Mouse (Mus musculus) frontal cortex, postnatal 14 days (tissue): ENCODE results near the gene Vgll4.
"Not testable (repeated sequence)": the region's sequence is repeated elsewhere in the genome, so short reads cannot be mapped to it uniquely, and the experiment has no call there.

Experiments used
- DNase-seq, 2 experiments: peaks; one replicate each; pipeline ENCODE4 v3.0.0; 2022; ENCODE audit warnings: low spot score in 2 of 2

Vgll4 gene

GRCm38 (mm10) chr6:114939666-114940065 lies 30.1 kb downstream of the Vgll4 start:
- DNase-seq: no peak

- no peak for DNase-seq
Measured at GRCm38 (mm10) chr6:114936941-114937313, 32.9 kb downstream of the Vgll4 start.

- DNase-seq: no peak
Measured at GRCm38 (mm10) chr6:114936297-114936940, 33.4 kb downstream of the Vgll4 start.

DNA sequence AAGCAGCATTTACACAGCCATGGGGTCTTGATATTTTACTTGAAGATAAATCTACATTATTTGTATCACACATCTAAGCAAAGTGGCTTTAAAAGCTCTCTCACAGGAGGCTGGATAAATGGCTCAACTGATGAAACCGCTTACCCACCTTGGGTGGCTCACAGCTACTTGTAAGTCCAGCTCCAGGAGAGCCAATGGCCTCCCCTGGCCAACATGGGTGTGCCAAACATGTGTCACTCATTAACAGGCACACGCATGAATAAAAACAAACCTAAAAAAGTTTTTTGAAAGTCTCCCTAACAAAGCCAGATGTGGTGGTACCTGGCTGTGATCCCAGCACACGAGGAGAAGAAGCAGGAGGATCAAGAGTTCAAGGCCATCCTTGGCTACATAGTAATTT lies 34.4 kb downstream of the Vgll4 start:
- DNase-seq: no peak

DNA sequence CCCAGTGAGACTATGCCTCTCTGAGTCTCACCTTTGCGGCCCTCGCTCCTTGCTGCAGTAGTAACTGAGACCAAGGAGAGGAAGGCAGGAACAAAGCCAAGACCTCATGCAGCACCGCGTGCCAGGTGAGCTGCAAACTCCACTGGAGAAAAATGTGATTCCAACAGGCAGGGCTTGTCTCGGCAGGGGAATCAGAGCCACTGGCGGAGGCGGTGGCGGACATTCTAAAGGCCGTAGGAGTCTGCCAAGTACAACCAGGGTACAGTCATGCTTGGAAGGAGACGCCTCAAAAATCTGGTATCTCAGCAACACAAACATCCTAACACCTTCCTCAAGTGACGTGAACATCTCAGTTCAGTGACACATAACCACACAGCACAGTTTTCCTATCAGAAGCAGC lies 35.7 kb downstream of the Vgll4 start:
- no peak for DNase-seq

DNA sequence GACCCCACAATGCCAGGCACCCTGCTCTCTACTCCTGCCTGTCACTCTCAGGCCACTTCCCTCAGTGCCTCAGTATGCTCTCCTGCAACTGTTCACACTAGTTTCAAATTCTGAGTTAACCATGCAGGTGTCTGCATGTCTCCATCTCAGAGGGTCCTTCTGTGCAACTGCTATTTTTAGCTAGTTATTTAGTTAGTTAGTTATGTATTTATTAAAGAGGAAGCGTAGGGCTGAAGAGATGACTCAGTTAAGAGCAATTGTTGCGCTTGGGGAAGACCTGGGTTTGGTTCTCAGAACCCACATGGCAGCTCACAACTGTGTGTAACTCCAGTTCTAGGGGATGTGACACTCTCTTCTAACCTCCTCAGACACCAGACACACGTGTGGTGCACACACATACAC lies 36.8 kb downstream of the Vgll4 start:
- no peak for DNase-seq

DNA sequence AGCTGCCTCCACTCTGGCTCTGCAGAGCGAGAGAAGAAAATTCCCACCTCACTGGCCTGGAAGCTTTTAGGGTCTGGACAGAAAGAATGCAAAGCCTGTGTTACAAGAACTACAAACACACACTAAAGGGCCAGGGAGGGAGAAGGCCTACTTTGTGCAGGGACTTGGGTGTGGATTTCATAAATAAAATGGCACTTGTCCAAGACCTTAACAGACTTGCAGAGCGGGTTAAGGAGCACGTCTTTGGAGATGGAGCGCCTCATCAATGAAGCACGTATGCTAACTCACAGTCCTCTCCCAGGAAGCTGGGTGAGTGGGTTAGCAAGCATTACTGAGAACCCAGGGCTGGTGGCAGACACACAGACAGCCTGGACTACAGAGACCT lies 37.7 kb downstream of the Vgll4 start:
- DNase-seq: no peak

GRCm38 (mm10) chr6:114931212-114932115 lies 38.3 kb downstream of the Vgll4 start:
- DNase-seq: no peak

- no peak for DNase-seq
Measured at GRCm38 (mm10) chr6:114930646-114931045, 39.1 kb downstream of the Vgll4 start.

DNA sequence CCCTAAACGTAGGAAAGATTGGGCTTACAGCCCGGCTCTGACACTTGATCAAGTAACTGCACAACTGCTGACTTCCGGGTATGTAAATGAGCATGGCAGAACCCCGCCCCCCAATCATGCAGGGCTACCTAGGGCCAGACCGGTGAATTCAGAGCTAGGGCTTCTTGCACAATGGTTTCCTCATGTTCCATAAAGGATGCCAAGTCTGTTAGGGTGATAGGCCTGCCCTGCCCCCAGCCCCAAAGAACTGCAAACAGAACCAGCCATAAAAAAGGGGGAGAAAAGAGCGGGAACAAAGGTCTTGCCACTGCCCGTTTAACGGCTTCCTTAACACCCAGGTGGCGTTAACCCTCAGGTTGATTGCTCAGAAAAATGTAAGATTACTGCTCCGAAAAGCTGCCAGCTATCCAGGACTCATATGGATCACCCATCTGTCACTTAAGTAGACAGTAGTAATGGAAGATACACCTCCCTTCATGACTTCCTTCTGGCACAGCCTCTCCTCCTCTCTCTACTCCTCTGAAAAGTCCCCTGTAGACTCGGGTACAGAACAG lies 39.7 kb downstream of the Vgll4 start:
- DNase-seq: no peak

DNA sequence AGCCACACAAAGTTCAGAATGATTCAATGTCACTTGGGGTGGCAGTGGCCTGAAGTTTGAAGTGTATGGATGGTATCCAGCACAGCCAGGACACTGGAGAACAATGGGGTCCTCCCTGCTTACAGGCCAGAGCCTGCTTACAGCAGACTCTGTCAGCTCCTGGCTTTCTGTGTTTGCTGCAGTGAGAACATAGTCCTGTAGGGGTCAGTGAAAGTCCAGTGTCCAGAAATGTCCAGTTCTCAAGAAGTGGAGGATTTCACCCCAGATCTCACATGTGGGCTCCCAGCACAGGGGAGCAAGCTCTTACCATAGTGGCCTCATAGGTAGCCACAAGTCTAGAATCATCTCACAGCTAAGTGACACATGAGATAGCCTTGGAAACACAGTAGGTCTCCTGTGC lies 40.4 kb downstream of the Vgll4 start:
- DNase-seq: no peak

DNA sequence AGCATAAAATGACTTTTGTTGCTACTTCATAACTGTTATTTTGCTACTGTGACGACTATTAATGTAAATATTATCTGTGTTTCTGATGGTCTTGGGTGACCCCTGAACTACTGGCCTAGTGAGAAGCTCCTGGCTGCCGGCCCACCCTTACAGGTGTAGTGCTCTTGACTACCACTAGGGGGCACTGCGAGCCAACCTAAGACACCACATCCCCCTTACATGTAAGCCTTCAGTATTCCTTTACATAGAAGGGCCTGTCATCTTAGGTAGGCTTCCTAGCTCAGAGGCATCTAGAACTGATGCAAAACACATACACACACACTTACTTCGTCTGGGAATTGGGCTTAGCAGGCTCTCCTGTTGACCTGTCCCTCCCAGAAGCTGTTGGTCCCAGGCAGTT lies 41.3 kb downstream of the Vgll4 start:
- DNase-seq: peak; percentile 59 to 66

DNA sequence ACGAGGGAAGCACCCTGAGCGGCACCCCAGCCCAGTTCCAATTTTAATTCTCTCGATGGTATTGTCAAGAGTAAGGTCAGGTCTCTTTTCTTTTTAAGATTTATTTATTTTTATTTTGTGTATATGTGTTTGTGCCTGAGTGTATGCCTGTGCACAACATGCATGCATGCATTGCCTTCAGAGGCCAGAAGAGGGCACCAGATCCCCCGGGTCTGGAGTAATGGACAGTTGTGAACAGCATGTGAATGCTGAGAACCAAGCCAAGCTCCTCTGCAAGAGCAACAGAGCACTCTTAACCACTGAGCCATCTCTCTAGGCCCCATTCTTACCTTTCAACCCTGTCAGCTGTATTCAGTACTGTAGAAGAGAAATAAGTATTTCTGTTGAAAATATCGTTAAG lies 42.4 kb downstream of the Vgll4 start:
- no peak for DNase-seq

DNA sequence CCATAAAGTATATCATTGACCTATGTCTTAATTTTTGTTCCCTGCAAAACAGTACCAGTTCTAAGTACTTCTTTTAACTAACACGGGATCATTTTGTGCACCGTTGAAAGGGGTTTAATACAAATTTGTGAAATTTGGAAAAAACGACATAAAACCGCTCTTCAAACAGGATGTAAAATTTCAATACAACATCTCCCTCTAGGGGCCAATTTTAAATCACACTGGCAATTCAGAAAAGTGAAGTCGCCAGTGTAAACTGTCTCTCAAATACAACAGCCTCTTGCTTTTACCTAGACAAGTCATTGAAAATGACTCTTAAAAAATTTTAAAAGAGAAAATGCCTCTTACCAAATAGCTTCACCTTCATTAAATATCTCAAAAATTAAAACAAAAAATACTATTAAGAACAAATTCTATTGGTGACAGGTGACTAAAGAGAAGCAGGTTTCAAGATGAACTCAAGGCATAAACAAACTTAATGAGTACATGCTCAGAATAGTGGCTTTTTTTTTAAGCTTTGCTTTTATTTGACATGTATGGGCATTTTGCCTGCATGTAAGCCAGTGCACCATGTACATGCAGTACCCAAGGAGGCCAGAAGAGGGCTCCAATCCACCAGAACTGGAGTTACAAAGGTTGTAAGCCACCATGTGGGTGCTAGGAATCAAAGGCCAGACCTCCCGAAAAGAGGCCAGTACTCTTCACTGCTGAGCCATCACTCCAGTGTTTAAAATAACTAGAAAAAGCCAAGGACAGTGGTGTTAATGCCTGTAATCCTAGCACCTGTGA lies 43.2 kb downstream of the Vgll4 start:
- DNase-seq: no peak

DNA sequence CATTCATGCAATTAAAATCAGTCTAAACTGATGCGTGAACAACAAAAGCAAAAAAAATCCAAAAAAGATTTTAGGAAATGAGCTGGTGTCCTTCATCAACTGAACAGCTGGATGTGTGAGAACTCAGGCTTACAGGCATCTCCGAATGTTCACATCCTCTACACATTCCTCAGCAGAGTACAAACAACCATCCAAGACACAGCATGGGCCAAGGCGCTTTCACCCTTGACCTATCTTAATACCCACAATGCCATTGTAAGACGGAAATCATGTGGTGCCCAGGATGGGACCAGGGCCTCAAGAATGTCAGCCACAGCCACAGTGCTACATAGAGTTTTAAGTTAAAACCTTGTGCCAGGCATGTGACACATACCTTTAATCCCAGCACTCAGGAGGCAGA lies 44.6 kb downstream of the Vgll4 start:
- DNase-seq: no peak

- not testable (repeated sequence) for DNase-seq
Measured at GRCm38 (mm10) chr6:114922355-114923096, 47.3 kb downstream of the Vgll4 start.

DNA sequence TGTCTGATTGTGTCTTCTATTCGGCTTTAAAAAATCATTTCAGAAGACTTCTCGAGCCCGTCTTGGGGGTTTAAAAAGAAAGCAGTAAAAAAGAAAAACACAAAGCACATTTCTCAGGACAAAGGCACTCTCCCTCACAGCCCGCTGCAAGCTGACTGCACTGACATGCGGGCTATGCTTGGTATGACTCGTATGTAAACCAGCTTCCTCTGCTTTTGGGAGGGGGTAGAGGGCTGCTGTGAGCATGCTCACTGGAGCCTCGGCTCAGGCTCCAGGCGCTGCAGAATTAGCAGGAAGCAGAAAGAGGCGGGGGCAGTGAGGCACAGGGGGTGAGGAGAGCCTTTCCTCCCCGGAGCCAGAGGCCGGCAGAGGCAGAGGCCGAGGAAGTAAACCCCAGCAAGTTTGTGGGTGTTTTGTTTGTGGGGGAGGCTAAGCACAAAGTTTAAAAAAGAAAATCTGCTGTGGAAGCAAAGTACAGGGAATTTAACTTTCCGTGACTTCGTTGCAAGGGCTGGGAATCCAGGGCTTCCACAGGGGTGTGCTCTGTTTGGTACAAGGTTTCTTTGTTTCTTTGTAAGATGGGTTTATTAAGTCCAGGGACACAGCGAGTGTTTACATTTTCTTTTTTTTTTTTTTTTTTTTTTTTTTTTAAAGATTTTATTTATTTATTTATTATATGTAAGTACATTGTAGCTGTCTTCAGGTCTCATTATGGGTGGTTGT lies 48.0 kb downstream of the Vgll4 start:
- peak; percentile 69 for DNase-seq

GRCm38 (mm10) chr6:114920523-114921445 lies 49.0 kb downstream of the Vgll4 start:
- DNase-seq: no peak

DNA sequence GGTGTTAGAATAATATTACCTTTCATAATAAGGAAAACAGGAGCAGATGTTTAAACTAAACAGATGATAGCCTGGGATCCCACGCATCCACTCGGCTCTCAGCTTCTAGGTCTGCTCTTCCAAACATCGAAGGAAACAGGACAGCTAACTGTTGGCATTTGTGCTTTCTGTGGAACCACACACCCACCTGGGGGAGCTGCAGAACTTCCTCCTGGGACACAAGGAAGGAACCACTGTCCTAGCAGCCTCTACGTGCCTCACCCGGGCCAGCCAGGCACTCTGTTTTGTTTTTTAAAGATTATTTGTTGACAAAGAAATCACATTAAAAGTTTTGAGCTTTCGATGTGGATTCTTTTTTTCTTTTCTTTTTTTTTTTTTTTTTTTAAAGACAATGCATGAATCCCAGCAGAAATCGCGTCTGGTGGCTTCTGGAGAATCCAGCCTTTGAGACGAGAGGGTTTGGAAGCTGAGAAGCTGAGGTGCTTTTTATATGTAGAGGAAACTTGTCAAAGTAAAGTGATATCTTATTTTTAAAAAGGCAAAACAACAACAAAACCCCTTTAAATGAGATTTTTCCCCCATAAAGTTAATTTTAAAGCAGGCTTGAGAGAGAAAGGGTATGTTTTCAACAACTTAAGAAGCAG lies 50.0 kb downstream of the Vgll4 start:
- no peak for DNase-seq
